ENCODE assay signal across 7 mouse cellular contexts in genomic region chrX:12127799-12128164, GRCm38 (mm10). TPM values are rescaled to one million over a fixed set of nuclear protein-coding genes. Genes with fewer than 3 reads are reported as not detected.
DNase-seq lines count a peak whose midpoint lies in the region; ATAC-seq and TF ChIP-seq lines count a peak whose summit lies in the region.

No protein-coding gene starts in this region.

- no peaks in the 10 kb centered on the region for H3K36me3 ChIP-seq in megakaryocyte, embryonic 14.5 days (replicated peaks; ENCODE audit: low read length)
- H3K36me3 ChIP-seq in forebrain, embryonic 10.5 days (replicated peaks): no peaks in the 10 kb centered on the region
- no peaks in the 10 kb centered on the region for H3K36me3 ChIP-seq in intestine, postnatal 0 days (ENCODE audit: control insufficient read depth, insufficient read depth)
- no peaks in the 10 kb centered on the region for H3K36me3 ChIP-seq in neural tube, embryonic 14.5 days (ENCODE audit: control insufficient read depth, insufficient read depth, low read length)

- H3K9ac ChIP-seq in intestine, postnatal 0 days (ENCODE audit: low read depth, low read length): peak overlapping the region; percentile 40
- peak overlapping the region; percentile 76 for H3K9ac ChIP-seq in neural tube, embryonic 14.5 days (replicated peaks; ENCODE audit: low read depth, low read length)

- H3K9me3 ChIP-seq in megakaryocyte, embryonic 14.5 days: no peaks in the 10 kb centered on the region
- no peaks in the 10 kb centered on the region for H3K9me3 ChIP-seq in forebrain, embryonic 10.5 days
- H3K9me3 ChIP-seq in intestine, postnatal 0 days (ENCODE audit: control insufficient read depth): no peaks in the 10 kb centered on the region
- H3K9me3 ChIP-seq in neural tube, embryonic 14.5 days (ENCODE audit: control insufficient read depth, low read length): no peaks in the 10 kb centered on the region

- TF ChIP-seq CTCF in intestine, postnatal 0 days (IDR thresholded peaks at IDR 0.05; ENCODE audit: low read depth): no peak

- WGBS in forebrain, embryonic 10.5 days: 2% methylated on average over 37 of the region's 37 CpGs
- WGBS in intestine, postnatal 0 days: 2% methylated on average over 37 of the region's 37 CpGs
- under 1% methylated on average over 21 of the region's 37 CpGs for WGBS in neural tube, embryonic 14.5 days

- no peak for ATAC-seq in megakaryocyte, adult 5-6 weeks (ENCODE audit: poor library complexity, severe bottlenecking)
- no peak for ATAC-seq in intestine, postnatal 0 days
- ATAC-seq in neural tube, embryonic 14.5 days (ENCODE audit: low read depth): peak; percentile 35

- peak overlapping the region; percentile 97 for H3K27ac ChIP-seq in forebrain, embryonic 10.5 days
- H3K27ac ChIP-seq in intestine, postnatal 0 days (ENCODE audit: low read depth, low read length): peak overlapping the region; percentile 57; the same call in 1 of the 2 replicates
- peak overlapping the region; percentile 94 for H3K27ac ChIP-seq in neural tube, embryonic 14.5 days (ENCODE audit: low read depth, low read length)

- no peak for DNase-seq in forebrain, embryonic 10.5 days (ENCODE audit: extremely low spot score, low spot score)
- DNase-seq in left cerebral cortex, adult 11 months (ENCODE audit: low spot score): no peak
- no peak for DNase-seq in cerebellum, adult 11-12 months

- H3K27me3 ChIP-seq in megakaryocyte, embryonic 14.5 days (replicated peaks): peaks cover 82% of the 10 kb centered on the region
- peaks cover 100% of the 10 kb centered on the region for H3K27me3 ChIP-seq in forebrain, embryonic 10.5 days (ENCODE audit: poor library complexity, severe bottlenecking)
- no peaks in the 10 kb centered on the region; the same call in 1 of the 2 replicates for H3K27me3 ChIP-seq in intestine, postnatal 0 days (replicated peaks; ENCODE audit: control insufficient read depth, insufficient read depth, low read length)
- H3K27me3 ChIP-seq in neural tube, embryonic 14.5 days (ENCODE audit: control insufficient read depth, insufficient read depth, low read length): peaks cover 14% of the 10 kb centered on the region

- peak overlapping the region; percentile 86 for H3K4me2 ChIP-seq in intestine, postnatal 0 days (replicated peaks; ENCODE audit: low read depth)
- peak overlapping the region; percentile 53 for H3K4me2 ChIP-seq in neural tube, embryonic 14.5 days (ENCODE audit: low read depth, low read length)

- H3K4me3 ChIP-seq in megakaryocyte, embryonic 14.5 days (replicated peaks): peak overlapping the region; percentile 92
- H3K4me3 ChIP-seq in forebrain, embryonic 10.5 days: peak overlapping the region; percentile 65
- peak overlapping the region; percentile 52 for H3K4me3 ChIP-seq in intestine, postnatal 0 days (ENCODE audit: low read depth, low read length)
- peak overlapping the region; percentile 50 for H3K4me3 ChIP-seq in neural tube, embryonic 14.5 days (ENCODE audit: low read depth, low read length)

- peaks cover 79% of the 10 kb centered on the region for H3K4me1 ChIP-seq in megakaryocyte, embryonic 14.5 days
- H3K4me1 ChIP-seq in forebrain, embryonic 10.5 days: peaks cover 83% of the 10 kb centered on the region
- H3K4me1 ChIP-seq in intestine, postnatal 0 days (replicated peaks; ENCODE audit: control insufficient read depth, insufficient read depth, low read length): no peaks in the 10 kb centered on the region
- H3K4me1 ChIP-seq in neural tube, embryonic 14.5 days (ENCODE audit: control insufficient read depth, insufficient read depth, low read length): peaks cover 19% of the 10 kb centered on the region

RNA-seq across cellular contexts. Expression of gene Bcor, which starts 32.4 kb away (rescaled TPM):
- polyA plus RNA-seq in megakaryocyte, embryonic 14.5 days (2012; ENCODE audit: insufficient read depth, low replicate concordance): 11.1 and 15.0 TPM in 2 replicates
- total RNA-seq in megakaryocyte, adult 5-6 weeks (2015): 27.3 and 27.7 TPM in 2 replicates
- total RNA-seq in megakaryocyte, adult 5-6 weeks (2017): 24.7 and 27.9 TPM in 2 replicates
- polyA plus RNA-seq in forebrain, embryonic 10.5 days (2016; fragmentation: Nextera tagmentation; extraction: Ambion mirVana): 18.0 and 18.9 TPM in 2 replicates
- 4.2 and 4.8 TPM in 2 replicates for polyA plus RNA-seq in intestine, postnatal 0 days (2015; fragmentation: Nextera tagmentation; extraction: Ambion mirVana)
- polyA plus RNA-seq in neural tube, embryonic 14.5 days (2014; fragmentation: Nextera tagmentation; extraction: Ambion mirVana): 17.9 and 21.1 TPM in 2 replicates
